Mouse (Mus musculus) erythroblast, embryonic 14.5 days (primary cell): ENCODE measurements around the gene Plcb3. TPM values are rescaled to one million over a fixed set of nuclear protein-coding genes. Genes with fewer than 3 reads are reported as not detected.

Experiments
- H3K27me3 ChIP-seq: 2 replicates; pipeline ENCODE4 v1.6.1; 2012; ENCODE audit warnings: inconsistent platforms; ENCODE audit not compliant: control insufficient read depth
- H3K36me3 ChIP-seq: 2 replicates; pipeline ENCODE4 v1.6.1; 2012; ENCODE audit warnings: mild to moderate bottlenecking, inconsistent platforms; ENCODE audit not compliant: control insufficient read depth
- H3K4me1 ChIP-seq: 2 replicates; pipeline ENCODE4 v1.6.1; 2012; ENCODE audit warnings: inconsistent platforms; ENCODE audit not compliant: control insufficient read depth
- H3K4me3 ChIP-seq: replicated peaks from 2 replicates; pipeline ENCODE3; 2012; ENCODE audit warnings: moderate library complexity, mild to moderate bottlenecking, inconsistent platforms
- H3K9me3 ChIP-seq: 2 replicates; pipeline ENCODE4 v1.6.1; 2012; ENCODE audit warnings: low read length, inconsistent platforms, mixed read lengths; ENCODE audit not compliant: control insufficient read depth
- GATA1 ChIP-seq: IDR thresholded peaks from 2 replicates; pipeline ENCODE4 v1.6.1; 2012; ENCODE audit warnings: low read length, inconsistent platforms, mixed read lengths
- TAL1 ChIP-seq: IDR thresholded peaks from 3 replicates; pipeline ENCODE4 v1.6.1; 2012; ENCODE audit warnings: low read length, inconsistent platforms, mixed read lengths
- polyA plus RNA-seq: library from polyadenylated mRNA; stranded (reverse); fragments of >175 nt; gene quantifications from 2 replicates; pipeline ENCODE4 v1.2.3, GENCODE M21; 2012

Gene Plcb3
- polyA plus RNA-seq, 1 experiment, result 0.22 TPM

GRCm38 (mm10) chr19:6973581-6974190 lies 2.6 kb downstream of the Plcb3 start:
- H3K4me3 ChIP-seq, result peak overlapping the region; percentile 82
- no peaks in the 10 kb centered on the region for H3K9me3 ChIP-seq
- H3K36me3 ChIP-seq, result peaks cover 24% of the 10 kb centered on the region
- peaks cover 8% of the 10 kb centered on the region for H3K27me3 ChIP-seq
- peaks cover 90% of the 10 kb centered on the region for H3K4me1 ChIP-seq
- no peak for TF ChIP-seq TAL1
- no peak for TF ChIP-seq GATA1

- Histone ChIP-seq H3K9me3 (no peaks in the 10 kb centered on the region), H3K4me1 (peaks cover 90% of the 10 kb centered on the region), H3K4me3 (no peak overlapping the region), H3K36me3 (peaks cover 11% of the 10 kb centered on the region), H3K27me3 (peaks cover 20% of the 10 kb centered on the region)
- no peak for TF ChIP-seq GATA1
- no peak for TF ChIP-seq TAL1
These were observed 3.9 kb downstream of the Plcb3 start for GRCm38 (mm10) chr19:6972247-6972917.

- Histone ChIP-seq H3K4me3 (no peak overlapping the region), H3K4me1 (peaks cover 91% of the 10 kb centered on the region)
These were observed 4.6 kb downstream of the Plcb3 start for GRCm38 (mm10) chr19:6971644-6972043.

GRCm38 (mm10) chr19:6970460-6971085 lies 5.7 kb downstream of the Plcb3 start:
- TF ChIP-seq TAL1, result no peak
- no peak for TF ChIP-seq GATA1
- H3K4me3 ChIP-seq, result peak overlapping the region; percentile 70
- peaks cover 84% of the 10 kb centered on the region for H3K4me1 ChIP-seq
- no peaks in the 10 kb centered on the region for H3K9me3 ChIP-seq
- peaks cover 20% of the 10 kb centered on the region for H3K27me3 ChIP-seq
- H3K36me3 ChIP-seq, result no peaks in the 10 kb centered on the region; the same call in 1 of the 2 replicates

More at GRCm38 (mm10) chr19:6971644-6972043, 4.6 kb downstream of the Plcb3 start:
- TF ChIP-seq GATA1 (no peak), TAL1 (no peak)
- H3K36me3 ChIP-seq, result peaks cover 5% of the 10 kb centered on the region
- peaks cover 20% of the 10 kb centered on the region for H3K27me3 ChIP-seq
- no peaks in the 10 kb centered on the region for H3K9me3 ChIP-seq

- H3K9me3 ChIP-seq, result no peaks in the 10 kb centered on the region
- peaks cover 20% of the 10 kb centered on the region for H3K27me3 ChIP-seq
- peak overlapping the region; percentile 70 for H3K4me3 ChIP-seq
- TF ChIP-seq TAL1 (no peak), GATA1 (no peak)
- no peaks in the 10 kb centered on the region; the same call in 1 of the 2 replicates for H3K36me3 ChIP-seq
- H3K4me1 ChIP-seq, result peaks cover 83% of the 10 kb centered on the region
These were observed 6.4 kb downstream of the Plcb3 start for GRCm38 (mm10) chr19:6969665-6970381.

GRCm38 (mm10) chr19:6969291-6969664 lies 7.0 kb downstream of the Plcb3 start:
- peak overlapping the region; percentile 70 for H3K4me3 ChIP-seq
- H3K4me1 ChIP-seq, result peaks cover 83% of the 10 kb centered on the region

GRCm38 (mm10) chr19:6968491-6969271 lies 7.6 kb downstream of the Plcb3 start:
- Histone ChIP-seq H3K27me3 (peaks cover 20% of the 10 kb centered on the region), H3K4me1 (peaks cover 79% of the 10 kb centered on the region), H3K9me3 (no peaks in the 10 kb centered on the region), H3K4me3 (peak overlapping the region; percentile 70), H3K36me3 (peaks cover 5% of the 10 kb centered on the region; the same call in 1 of the 2 replicates)
- no peak for TF ChIP-seq TAL1
- TF ChIP-seq GATA1, result no peak

More at GRCm38 (mm10) chr19:6969291-6969664, 7.0 kb downstream of the Plcb3 start:
- no peak for TF ChIP-seq GATA1
- no peak for TF ChIP-seq TAL1
- H3K9me3 ChIP-seq, result no peaks in the 10 kb centered on the region
- H3K36me3 ChIP-seq, result peaks cover 2% of the 10 kb centered on the region; the same call in 1 of the 2 replicates
- peaks cover 20% of the 10 kb centered on the region for H3K27me3 ChIP-seq

- no peaks in the 10 kb centered on the region for H3K27me3 ChIP-seq
- H3K4me3 ChIP-seq, result no peak overlapping the region
- TF ChIP-seq GATA1 (no peak), TAL1 (no peak)
- H3K36me3 ChIP-seq, result peaks cover 35% of the 10 kb centered on the region
- H3K4me1 ChIP-seq, result peaks cover 24% of the 10 kb centered on the region
- no peaks in the 10 kb centered on the region for H3K9me3 ChIP-seq
These were observed 19.8 kb downstream of the Plcb3 start for GRCm38 (mm10) chr19:6956461-6956860.
